Mouse (Mus musculus) thymus, adult 2 months (tissue): ENCODE results near the gene Serinc3.

Experiments
- CTCF ChIP-seq: fragments of 200-500 bp; IDR thresholded peaks from 2 replicates; pipeline ENCODE4 v1.5.1; 2012; ENCODE audit warnings: mild to moderate bottlenecking, control low read depth, low read length, moderate library complexity, borderline replicate concordance; ENCODE audit not compliant: control insufficient read depth, poor library complexity, insufficient read depth; ENCODE audit errors: extremely low read depth
- POLR2A ChIP-seq: fragments of 200-500 bp; IDR thresholded peaks from 2 replicates; pipeline ENCODE4 v1.6.1; 2012; ENCODE audit warnings: mild to moderate bottlenecking, low read length, control low read depth, moderate library complexity; ENCODE audit not compliant: control insufficient read depth, poor library complexity, insufficient read depth; ENCODE audit errors: extremely low read depth

DNA sequence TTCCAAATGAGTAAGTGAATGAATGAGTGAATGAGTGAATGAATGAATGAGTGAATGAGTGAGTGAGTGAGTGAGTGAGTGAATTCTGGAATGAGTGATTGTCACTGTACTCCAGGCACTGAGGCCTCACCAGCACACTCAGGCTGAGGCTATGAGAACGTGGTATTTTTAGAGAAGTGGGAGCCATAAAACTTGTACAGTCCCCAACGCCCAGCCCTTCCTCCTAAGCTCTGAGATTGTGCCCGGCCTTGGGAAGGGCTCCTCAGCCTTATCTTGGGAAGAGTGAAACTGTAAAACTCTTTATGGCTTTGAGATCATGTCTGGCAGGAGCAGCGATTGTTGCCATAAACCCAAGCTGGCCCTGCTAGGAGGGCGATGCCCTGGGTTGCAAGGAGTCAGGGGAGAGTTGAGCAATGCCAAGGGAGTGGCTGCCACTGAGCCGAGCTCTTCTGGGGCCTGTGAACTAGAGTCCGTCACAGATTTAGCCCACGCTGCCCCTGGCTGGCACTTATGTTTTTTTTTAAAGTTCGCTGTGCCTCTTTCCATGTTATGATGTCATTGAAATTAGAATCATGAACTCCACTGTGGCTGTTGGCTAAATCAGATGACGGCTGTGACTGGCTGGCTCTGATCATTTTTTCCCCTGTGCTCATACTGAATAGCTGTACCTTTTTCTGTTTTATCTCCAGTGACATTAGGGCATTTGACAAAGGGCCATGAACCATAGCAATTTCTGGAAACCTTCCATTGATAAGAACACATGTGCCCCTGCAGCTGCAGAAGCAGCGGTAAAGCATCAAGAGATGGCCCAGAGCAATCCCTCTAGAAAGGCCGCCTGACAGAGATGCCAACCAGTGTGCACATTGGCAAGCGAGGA is 64.6 kb downstream of the Serinc3 start:
- TF ChIP-seq POLR2A (no peak), CTCF (no peak)
